Mouse (Mus musculus) CH12.LX (cell line): Measurements from ENCODE around the gene Mmrn2.

Source experiments
- CTCF ChIP-seq, 2 experiments: IDR thresholded peaks in 1 of 2; conservative IDR thresholded peaks in 1 of 2; 2 replicates each; pipeline ENCODE4 v1.5.1; 2011 to 2012; ENCODE audit warnings: low read depth in 2 of 2, low read length in 2 of 2, improper control_type of control experiment in 1 of 2, inconsistent platforms in 1 of 2, mild to moderate bottlenecking in 1 of 2, moderate library complexity in 1 of 2
- ELF1 ChIP-seq: IDR thresholded peaks from 2 replicates; pipeline ENCODE4 v1.6.1; 2014; ENCODE audit warnings: low read depth, mild to moderate bottlenecking, inconsistent platforms, low read length, improper control_type of control experiment
- EP300 ChIP-seq: IDR thresholded peaks from 2 replicates; pipeline ENCODE4 v1.6.1; 2011; ENCODE audit warnings: low read length, improper control_type of control experiment
- KAT2A ChIP-seq: IDR thresholded peaks from 2 replicates; pipeline ENCODE4 v1.6.1; 2012; ENCODE audit warnings: low read length, improper control_type of control experiment, inconsistent platforms; ENCODE audit not compliant: insufficient replicate concordance
- MAFK ChIP-seq: IDR thresholded peaks from 2 replicates; pipeline ENCODE4 v1.6.1; 2011; ENCODE audit warnings: low read length, improper control_type of control experiment; ENCODE audit not compliant: insufficient replicate concordance
- MYC ChIP-seq: IDR thresholded peaks from 2 replicates; pipeline ENCODE4 v1.6.1; 2011; ENCODE audit warnings: low read depth, mild to moderate bottlenecking, improper control_type of control experiment, low read length
- POLR2A ChIP-seq: IDR thresholded peaks from 2 replicates; pipeline ENCODE4 v1.6.1; 2011; ENCODE audit warnings: low read depth, mild to moderate bottlenecking, improper control_type of control experiment, low read length
- RAD21 ChIP-seq: IDR thresholded peaks from 2 replicates; pipeline ENCODE4 v1.6.1; 2011; ENCODE audit warnings: low read depth, mild to moderate bottlenecking, low read length, improper control_type of control experiment, moderate library complexity
- USF1 ChIP-seq: IDR thresholded peaks from 2 replicates; pipeline ENCODE4 v1.6.1; 2014; ENCODE audit warnings: low read depth, mild to moderate bottlenecking, inconsistent platforms, low read length, improper control_type of control experiment

DNA sequence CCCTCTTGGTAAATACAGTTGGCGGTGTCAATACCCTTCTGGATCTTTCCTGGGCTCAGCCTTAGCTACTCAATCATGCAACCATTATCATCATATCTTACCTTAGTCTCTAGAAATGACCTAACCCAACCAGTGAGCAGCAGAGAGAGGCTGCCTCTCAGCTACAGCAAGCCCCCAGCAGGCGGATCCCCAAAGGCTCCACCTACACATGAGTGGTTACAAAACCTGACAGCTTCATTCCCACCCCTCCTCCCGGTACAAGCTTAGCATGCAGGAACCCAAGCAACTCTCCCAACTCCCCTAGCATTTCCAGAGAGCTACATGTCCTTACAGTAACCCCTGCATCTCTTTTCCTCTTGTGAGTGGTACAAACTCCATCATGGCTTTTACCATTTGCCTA lies 24.8 kb downstream of the Mmrn2 start:
- TF ChIP-seq CTCF (conservative IDR thresholded peaks at IDR 0.05 in 1 of 2, IDR thresholded peaks at IDR 0.05 in 1 of 2; ENCODE audit: low read depth in 2 of 2, low read length in 2 of 2): no peak
- TF ChIP-seq MAFK: no peak
- TF ChIP-seq ELF1: no peak
- no peak for TF ChIP-seq POLR2A
- no peak for TF ChIP-seq RAD21
- TF ChIP-seq USF1: no peak
- TF ChIP-seq EP300: no peak
- TF ChIP-seq MYC: no peak
- no peak for TF ChIP-seq KAT2A
